Mouse (Mus musculus) ES-E14 (cell line): ENCODE results near the gene Ceacam19. TPM values are rescaled to one million over a fixed set of nuclear protein-coding genes. Genes with fewer than 3 reads are reported as not detected.

Experiments used
- DNase-seq: peaks from one replicate; pipeline ENCODE4 v3.0.0-alpha.2; 2013; ENCODE audit warnings: low read depth, low spot score
- H3K27ac ChIP-seq: 2 replicates; pipeline ENCODE4 v1.5.1; 2012; ENCODE audit warnings: low read depth, mild to moderate bottlenecking, low read length, moderate library complexity, mixed read lengths; ENCODE audit not compliant: poor library complexity, insufficient read depth, severe bottlenecking
- H3K36me3 ChIP-seq: 2 replicates; pipeline ENCODE4 v1.6.1; 2012; ENCODE audit warnings: mild to moderate bottlenecking, low read length, moderate library complexity, mixed read lengths; ENCODE audit not compliant: control insufficient read depth, poor library complexity, insufficient read depth, severe bottlenecking
- H3K4me1 ChIP-seq, 2 experiments: fragments of 150-350 bp in 1 of 2; sonication (generic) in 1 of 2; 2 replicates each; pipeline ENCODE4 v1.6.1; 2012; ENCODE audit warnings: low read length in 2 of 2, mild to moderate bottlenecking in 1 of 2, mixed read lengths in 1 of 2; ENCODE audit not compliant: control insufficient read depth in 2 of 2, insufficient read depth in 2 of 2, poor library complexity in 1 of 2
- H3K4me3 ChIP-seq, 2 experiments: fragments of 150-350 bp in 1 of 2; sonication (generic) in 1 of 2; 2 replicates each; pipeline ENCODE4 v1.5.1; 2012; ENCODE audit warnings: low read length in 2 of 2, low read depth in 1 of 2, mild to moderate bottlenecking in 1 of 2, mixed read lengths in 1 of 2; ENCODE audit not compliant: insufficient read depth in 1 of 2, poor library complexity in 1 of 2, severe bottlenecking in 1 of 2
- H3K9ac ChIP-seq: 2 replicates; pipeline ENCODE4 v1.6.1; 2012; ENCODE audit warnings: low read depth, mild to moderate bottlenecking, low read length, mixed read lengths; ENCODE audit not compliant: poor library complexity, insufficient read depth, severe bottlenecking
- H3K9me3 ChIP-seq: fragments of 150-350 bp; sonication (generic); 2 replicates; pipeline ENCODE4 v1.6.1; 2012; ENCODE audit warnings: low read depth, mild to moderate bottlenecking, low read length; ENCODE audit not compliant: control insufficient read depth, insufficient read depth
- CHD2 ChIP-seq: IDR thresholded peaks from 2 replicates; pipeline ENCODE4 v1.6.1; 2014; ENCODE audit warnings: mild to moderate bottlenecking, low read depth, low read length, inconsistent platforms
- HCFC1 ChIP-seq: IDR thresholded peaks from 2 replicates; pipeline ENCODE4 v1.6.1; 2012; ENCODE audit warnings: low read length, inconsistent platforms, borderline replicate concordance; ENCODE audit not compliant: insufficient read depth
- MAFK ChIP-seq: IDR thresholded peaks from 2 replicates; pipeline ENCODE4 v1.6.1; 2014; ENCODE audit warnings: mild to moderate bottlenecking, low read depth, low read length, inconsistent platforms; ENCODE audit not compliant: insufficient read depth
- ZC3H11A ChIP-seq: IDR thresholded peaks from 2 replicates; pipeline ENCODE4 v1.6.1; 2012; ENCODE audit warnings: low read depth, mild to moderate bottlenecking, inconsistent platforms, low read length, borderline replicate concordance
- ZNF384 ChIP-seq: IDR thresholded peaks from 2 replicates; pipeline ENCODE4 v1.6.1; 2012; ENCODE audit warnings: low read depth, low read length, inconsistent platforms
- in situ Hi-C, 2 experiments: fragments of 600-800 bp; cut with MboI; formaldehyde crosslinking; loops; one replicate each; pipeline ENCODE4 v1.15.1; 2025; ENCODE audit warnings: low sequenced_read_pairs in 2 of 2, inconsistent platforms in 1 of 2; ENCODE audit not compliant: unreplicated experiment in 2 of 2
- total RNA-seq: library from RNA; depleted of rRNA; stranded (reverse); fragments of 300-350 nt; gene quantifications from 2 replicates; pipeline ENCODE4 v1.2.3, GENCODE M21; 2012

The Ceacam19 gene
- total RNA-seq, 1 experiment = 0.94 TPM

- Histone ChIP-seq H3K9ac (peak within 1 kb of the TSS; percentile 25; the same call in 1 of the 2 replicates), H3K4me1 (peaks cover 0 to 6% of the 10 kb centered on the region in 2 experiments; a peak in 1 of 4 replicates), H3K4me3 (peak within 1 kb of the TSS; percentile 51 to 71), H3K27ac (no peak within 1 kb of the TSS), H3K36me3 (no peaks in the 10 kb centered on the region), H3K9me3 (no peaks in the 10 kb centered on the region)
- peak; percentile 59 for DNase-seq
- TF ChIP-seq ZNF384 = no peak
- no peak for TF ChIP-seq HCFC1
- no peak for TF ChIP-seq MAFK
- no peak for TF ChIP-seq ZC3H11A
- in situ Hi-C loops = loop anchor here in 1 of 2 experiments (5.0 kb wide), 1 partner anchor 45 kb away; no protein-coding TSS in a partner anchor
These were observed 35.8 kb downstream of the Ceacam19 start, which contains the start of gene Gm19345 for GRCm38 (mm10) chr7:19851858-19852570. Gene Gm19345, plus strand, starts transcription at chr7:19852003.

- Histone ChIP-seq H3K27ac (no peak overlapping the region), H3K9ac (no peak overlapping the region), H3K4me3 (no peak overlapping the region), H3K9me3 (no peaks in the 10 kb centered on the region), H3K36me3 (no peaks in the 10 kb centered on the region), H3K4me1 (peaks cover 0 to 9% of the 10 kb centered on the region in 2 experiments; a peak in 2 of 4 replicates)
- in situ Hi-C loops = no loop called here
- no peak for TF ChIP-seq CHD2
- TF ChIP-seq ZNF384 = no peak
- no peak for TF ChIP-seq MAFK
- DNase-seq = no peak
These were observed 43.1 kb downstream of the Ceacam19 start for GRCm38 (mm10) chr7:19844521-19845171.

- Histone ChIP-seq H3K4me1 (peaks cover 0 to 8% of the 10 kb centered on the region in 2 experiments; a peak in 2 of 4 replicates), H3K4me3 (no peak overlapping the region), H3K9me3 (no peaks in the 10 kb centered on the region), H3K9ac (no peak overlapping the region), H3K27ac (no peak overlapping the region), H3K36me3 (no peaks in the 10 kb centered on the region)
- in situ Hi-C loops = no loop called here
- no peak for DNase-seq
- TF ChIP-seq MAFK = no peak
- TF ChIP-seq ZC3H11A = peak; percentile 18; the same call in 1 of the 2 replicates
These were observed 44.2 kb downstream of the Ceacam19 start for GRCm38 (mm10) chr7:19843561-19843960.

GRCm38 (mm10) chr7:19842885-19843504 is 44.8 kb downstream of the Ceacam19 start:
- Histone ChIP-seq H3K4me3 (peak overlapping the region; percentile 6 to 19; a peak in 2 of 4 replicates), H3K27ac (no peak overlapping the region), H3K9ac (peak overlapping the region; percentile 49; the same call in 1 of the 2 replicates), H3K36me3 (no peaks in the 10 kb centered on the region), H3K4me1 (peaks cover 0 to 5% of the 10 kb centered on the region in 2 experiments; a peak in 2 of 4 replicates), H3K9me3 (no peaks in the 10 kb centered on the region)
- in situ Hi-C loops = no loop called here
- no peak for DNase-seq
- TF ChIP-seq MAFK (no peak), ZC3H11A (no peak), ZNF384 (no peak), HCFC1 (no peak), CHD2 (no peak)
